Mouse (Mus musculus): Measurements from ENCODE around the gene Luc7l2.
"Not testable (repeated sequence)": the region's sequence is repeated elsewhere in the genome, so short reads cannot be mapped to it uniquely, and the experiment has no call there.

Gene Luc7l2

DNA sequence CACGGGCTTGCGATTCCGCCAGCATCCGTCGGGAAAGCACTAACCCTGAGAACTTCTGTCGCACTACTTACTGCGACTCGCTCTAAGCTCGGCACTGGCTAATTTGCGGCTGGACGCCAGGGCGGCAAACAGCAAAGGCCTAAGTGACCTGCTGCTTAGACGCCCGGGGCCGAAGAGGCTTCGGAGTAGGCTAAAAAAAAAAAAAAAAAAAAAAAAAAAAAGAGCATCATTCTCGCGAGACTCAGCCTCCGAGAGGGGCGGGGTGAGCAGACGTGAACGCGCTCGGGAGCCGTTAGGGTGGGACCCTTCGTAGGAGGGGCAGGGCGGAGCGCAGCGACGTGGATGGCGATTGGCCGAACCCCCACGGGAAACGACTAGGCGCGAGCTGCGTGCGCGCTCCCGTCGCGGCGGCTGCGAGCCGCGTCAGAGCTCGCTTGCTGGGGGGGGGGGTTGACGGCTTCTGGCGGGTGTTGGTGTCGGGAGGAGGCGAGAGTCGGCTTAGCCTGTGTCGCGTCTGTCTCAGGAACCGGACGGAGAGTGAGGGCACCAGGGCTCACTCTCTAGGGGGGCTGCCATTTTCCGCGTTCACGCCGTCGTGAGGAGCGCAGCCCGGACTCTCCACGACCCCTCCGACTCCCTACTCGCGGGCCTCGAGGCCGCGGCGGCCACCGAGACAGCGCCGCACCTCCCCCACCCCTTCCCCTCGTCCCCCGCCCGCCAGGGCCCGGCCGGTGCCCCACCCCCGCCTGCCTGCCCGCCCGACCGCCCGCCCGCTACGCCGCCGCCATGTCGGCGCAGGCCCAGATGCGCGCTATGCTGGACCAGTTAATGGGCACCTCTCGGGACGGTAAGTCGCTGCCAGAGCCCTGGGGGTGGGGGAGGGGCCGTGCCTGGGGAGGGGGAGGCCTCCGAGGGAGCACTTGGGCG is at the start of gene Luc7l2:
Gene Luc7l2, plus strand, starts transcription at position 273 of the 927 bp plus-strand sequence.
- DNase-seq (ENCODE audit: low spot score in 2 of 2), result peak; percentile 95 to 97

DNA sequence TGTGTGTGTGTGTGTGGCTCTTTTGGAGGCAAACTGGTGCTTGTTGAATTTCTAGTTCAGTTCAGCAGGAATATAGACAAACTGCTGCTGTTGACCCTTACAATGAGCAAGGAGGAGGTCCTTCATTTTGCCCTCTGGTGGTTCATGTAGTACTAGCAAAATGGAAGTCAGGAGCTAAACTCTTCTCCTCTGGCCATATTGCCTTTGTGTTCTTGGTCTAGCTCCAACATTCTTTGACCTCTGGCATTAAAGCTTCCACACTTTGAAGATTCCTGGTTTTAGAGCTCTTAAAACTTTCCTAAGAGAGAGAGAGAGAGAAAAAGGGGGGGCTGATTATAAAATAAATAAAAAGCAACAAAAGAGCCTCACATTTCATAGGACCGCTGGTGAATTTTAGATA is 39.0 kb upstream of the Luc7l2 start:
- no peak for DNase-seq (ENCODE audit: low spot score in 2 of 2)

DNA sequence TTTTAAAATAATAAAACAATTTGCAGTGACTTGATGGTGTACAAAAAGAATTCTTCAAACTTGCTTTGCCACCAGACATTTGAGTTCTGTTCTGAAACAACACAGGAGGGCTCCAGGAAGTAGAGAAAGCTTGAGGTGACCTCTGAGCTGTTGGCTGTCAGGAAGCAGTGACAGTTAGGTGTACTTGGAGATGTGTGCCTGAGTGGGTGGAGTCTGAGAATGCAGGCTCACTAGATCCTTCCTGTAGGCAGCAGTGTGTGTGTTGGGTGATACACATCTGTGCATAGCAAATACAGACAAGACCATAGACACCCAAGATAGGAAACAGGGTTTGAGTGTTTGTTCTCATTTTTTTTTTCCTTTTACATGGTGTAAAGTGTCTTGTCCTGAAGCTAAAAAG is 38.3 kb upstream of the Luc7l2 start:
- no peak for DNase-seq (ENCODE audit: low spot score in 2 of 2)

DNA sequence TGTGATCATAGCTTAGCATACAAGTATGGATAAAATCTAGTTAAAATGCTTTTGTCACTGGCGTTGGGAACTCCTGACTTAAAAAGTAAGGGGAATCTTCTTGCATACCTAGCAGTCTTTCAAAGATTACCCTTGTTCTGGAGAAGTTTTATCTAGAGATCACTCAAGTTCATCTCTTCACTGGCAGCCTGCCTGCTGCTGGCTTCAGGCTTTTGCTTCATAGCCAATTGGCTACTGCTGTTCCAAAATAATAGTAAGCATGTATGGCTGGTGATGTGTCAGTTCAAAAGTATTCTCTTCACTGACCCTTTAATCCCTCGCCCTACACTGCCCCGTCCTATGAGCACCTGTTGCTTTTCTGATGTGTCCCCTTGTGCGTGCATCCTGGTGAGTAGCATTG is 35.9 kb upstream of the Luc7l2 start:
- DNase-seq (ENCODE audit: low spot score in 2 of 2), result no peak

DNA sequence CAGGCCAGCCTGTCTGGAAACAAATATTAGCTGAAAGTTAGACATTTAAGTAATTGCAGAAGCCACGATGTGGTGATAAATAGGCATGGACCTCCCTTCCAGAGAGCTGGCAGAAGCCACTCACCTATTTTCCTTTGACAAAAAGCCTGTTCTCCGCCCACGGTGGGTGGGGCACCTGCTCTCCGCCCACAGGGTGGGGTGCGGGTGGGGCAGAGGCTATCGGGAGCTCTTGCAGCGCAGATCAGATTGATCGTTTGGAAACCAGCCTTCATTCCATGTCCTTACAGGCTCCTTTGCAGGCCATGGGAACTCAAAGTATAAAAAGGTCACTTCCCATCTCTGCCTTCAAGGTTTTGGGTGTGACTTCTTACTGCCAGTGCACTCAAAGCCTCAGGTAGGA is 27.3 kb upstream of the Luc7l2 start:
- no peak for DNase-seq (ENCODE audit: low spot score in 2 of 2)

DNA sequence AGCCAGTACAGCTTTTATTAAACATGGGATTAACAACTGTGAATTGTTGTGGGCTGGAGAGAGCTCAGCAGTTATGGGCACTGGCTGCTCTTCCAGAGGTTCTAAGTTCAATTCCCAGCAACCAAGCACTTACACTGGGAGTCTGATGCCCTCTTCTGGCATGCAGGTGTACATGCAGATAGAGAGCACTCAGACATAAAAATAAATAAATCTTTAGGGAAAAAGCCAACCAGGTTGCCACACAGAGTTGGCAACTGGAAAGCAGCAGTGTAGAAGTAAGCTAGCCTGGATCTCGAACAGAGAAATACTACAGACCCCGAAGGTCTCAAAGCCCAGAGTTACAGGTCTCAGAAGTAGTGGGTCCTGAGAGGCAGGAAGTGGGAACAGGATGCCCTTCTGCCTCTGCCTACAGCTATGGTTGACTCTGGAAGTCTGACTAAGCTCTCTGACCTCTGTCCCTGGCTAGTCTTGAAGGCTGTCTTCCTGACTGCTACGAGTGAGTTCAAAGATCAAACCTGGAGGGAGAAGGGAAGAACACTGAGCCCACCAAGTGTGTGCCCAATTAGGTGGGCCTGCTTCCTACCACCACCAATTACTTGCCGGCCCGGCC is 19.8 kb upstream of the Luc7l2 start:
- DNase-seq (ENCODE audit: low spot score in 2 of 2), result peak; percentile 22 to 39

DNA sequence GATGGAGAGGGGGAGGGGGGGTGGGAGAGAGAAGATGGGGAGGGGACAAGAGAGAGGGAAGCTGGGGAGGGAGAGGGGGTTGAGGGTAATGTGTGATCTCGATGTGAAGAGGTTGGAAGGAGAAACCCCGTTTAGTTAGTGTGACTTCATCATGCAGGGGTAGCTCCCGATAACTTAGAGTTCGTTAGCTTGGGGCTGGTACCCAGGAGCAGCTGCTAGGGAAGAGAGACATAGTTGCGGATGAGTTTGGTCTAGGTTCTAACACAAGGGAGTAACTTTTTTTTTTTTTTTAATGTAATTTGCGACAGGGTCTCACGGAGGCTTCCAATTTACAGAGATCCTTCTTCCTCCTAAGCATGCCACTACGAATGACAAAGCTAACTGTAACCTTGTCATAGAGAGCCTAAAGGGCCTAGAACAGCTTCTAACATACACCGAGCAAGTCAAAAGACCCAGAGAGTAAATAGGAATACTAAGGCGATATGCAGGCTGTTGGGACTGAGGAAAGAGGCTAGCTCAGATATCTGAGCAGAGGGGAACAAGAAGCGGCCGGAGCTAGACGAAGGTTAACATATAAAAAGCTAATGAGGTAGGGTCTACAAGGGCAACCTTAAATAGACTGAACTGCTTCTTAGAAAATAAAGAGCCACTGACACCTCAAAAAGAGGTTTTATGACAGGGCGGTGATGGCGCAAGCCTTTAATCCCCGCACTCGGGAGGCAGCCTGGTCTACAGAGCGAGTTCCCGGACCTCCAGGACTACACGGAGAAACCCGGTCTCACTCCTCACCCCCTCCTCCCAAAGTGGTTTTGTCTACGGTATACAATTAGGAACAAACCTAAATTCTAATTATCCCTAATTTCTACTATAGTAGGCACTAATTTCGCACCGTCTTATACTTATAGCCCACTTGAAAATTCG is 18.4 kb upstream of the Luc7l2 start:
- DNase-seq (ENCODE audit: low spot score in 2 of 2), result no peak

DNA sequence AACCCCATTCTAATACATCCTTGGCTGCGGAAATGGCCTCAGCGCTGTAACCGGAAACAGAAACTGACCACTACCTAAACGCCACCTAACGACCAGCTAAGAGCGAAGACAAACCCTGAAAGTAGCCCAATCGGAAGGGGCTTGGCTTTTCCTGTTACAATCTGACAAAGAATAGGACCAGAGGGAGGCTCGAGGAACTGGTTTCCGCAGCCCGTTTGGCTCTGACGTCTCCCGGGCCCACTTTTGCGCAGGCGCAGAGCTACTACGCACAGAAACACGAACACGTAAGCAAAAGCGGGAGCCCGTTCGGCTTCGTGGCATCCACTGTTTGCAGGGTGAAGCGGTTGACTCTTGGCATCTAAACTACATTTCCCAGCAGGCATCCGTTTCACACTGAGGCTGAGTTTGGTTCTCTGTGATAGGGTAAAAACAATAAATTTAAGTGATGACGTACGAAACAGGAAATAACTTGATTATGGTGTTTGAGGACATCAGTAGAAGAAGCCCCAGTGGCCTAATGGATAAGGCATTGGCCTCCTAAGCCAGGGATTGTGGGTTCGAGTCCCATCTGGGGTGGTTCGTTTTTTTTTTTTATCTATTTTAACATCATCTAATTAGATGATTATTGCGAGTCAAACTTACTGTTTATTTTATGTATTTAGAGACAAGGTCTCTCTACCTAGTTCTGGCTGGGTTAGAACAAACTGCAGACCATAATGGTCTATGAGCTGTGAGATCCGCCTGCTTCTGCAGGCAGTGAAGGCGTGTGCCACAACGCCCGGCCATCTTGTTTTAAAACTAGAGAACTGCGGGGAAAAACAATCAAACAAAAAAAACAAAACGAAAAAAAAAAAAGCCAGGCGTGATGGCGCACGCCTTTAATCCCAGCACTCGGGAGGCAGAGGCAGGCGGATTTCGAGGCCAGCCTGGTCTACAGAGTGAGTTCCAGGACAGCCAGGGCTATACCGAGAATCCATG is 17.4 kb upstream of the Luc7l2 start, which contains the start of gene Fmc1:
Gene Fmc1, plus strand, starts transcription at position 75 of the 978 bp plus-strand sequence.
- DNase-seq (ENCODE audit: low spot score in 2 of 2), result peak; percentile 98

DNA sequence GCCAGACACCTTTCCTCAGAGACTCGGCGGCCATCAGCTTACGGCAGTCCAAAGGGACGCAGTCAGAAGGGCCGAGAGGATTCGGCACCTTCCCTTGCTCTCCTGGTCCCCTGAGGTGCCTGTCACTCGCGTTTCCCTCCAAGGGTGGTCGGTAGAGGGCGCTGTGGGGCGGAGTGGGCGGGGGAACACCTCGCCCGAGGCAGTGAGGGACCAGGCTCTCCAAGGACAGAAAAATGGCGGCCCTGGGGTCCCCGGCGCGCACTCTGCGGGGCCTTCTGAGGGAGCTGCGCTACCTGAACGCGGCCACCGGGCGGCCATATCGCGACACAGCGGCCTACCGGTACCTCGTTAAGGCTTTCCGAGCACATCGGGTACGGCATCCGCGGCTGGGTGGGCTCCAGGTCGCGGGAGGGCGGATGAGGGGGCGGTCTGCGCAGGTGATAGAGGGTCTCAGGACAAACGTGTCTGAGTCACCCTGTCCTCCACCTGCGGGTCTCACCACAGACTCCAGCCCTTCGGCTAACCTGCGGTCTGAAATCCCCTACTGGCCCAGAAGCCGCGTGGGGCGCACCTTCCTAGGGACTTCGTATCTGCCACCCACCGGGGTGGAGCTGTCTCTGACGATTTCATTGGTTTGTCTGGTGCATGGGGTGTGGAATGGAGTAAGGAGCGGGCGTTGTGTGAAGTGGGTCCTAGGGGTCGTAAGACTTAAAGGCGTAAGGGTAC is 16.3 kb upstream of the Luc7l2 start:
- DNase-seq (ENCODE audit: low spot score in 2 of 2), result peak; percentile 99

DNA sequence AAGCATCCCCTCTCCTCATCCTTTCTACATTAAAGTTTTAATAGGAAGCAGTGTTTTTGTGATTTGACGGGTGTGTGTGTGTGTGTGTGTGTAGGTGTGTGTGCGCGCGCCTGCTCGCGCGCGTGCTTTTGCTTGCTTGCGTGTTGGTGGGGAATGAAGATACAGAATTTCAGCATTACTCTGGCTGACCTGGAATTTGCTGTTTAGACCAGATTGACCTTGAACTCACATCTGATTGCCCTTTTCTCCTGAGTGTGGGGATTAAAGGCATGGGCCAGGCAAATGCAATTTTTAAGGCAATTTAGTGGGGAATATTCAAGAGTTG is 15.8 kb upstream of the Luc7l2 start:
- DNase-seq (ENCODE audit: low spot score in 2 of 2), result no peak

DNA sequence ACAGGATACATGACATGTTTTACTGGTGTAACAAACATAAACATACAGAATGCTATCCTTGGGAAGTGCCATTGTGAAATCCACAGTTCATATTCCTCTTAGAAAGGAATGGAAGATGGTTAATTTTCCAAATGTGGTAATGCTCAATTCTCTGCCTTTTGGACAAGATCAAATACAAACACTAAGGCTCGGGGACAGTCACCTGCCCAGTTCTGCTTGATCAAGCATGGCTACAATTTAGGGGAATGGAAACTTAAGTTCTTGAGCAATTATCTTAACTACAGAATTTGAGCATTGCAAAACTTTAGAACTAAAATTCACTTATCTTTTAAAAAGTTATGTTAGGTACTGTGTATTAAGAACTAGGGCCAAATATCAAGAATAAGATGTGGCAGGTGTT is 15.3 kb upstream of the Luc7l2 start:
- no peak for DNase-seq (ENCODE audit: low spot score in 2 of 2)

DNA sequence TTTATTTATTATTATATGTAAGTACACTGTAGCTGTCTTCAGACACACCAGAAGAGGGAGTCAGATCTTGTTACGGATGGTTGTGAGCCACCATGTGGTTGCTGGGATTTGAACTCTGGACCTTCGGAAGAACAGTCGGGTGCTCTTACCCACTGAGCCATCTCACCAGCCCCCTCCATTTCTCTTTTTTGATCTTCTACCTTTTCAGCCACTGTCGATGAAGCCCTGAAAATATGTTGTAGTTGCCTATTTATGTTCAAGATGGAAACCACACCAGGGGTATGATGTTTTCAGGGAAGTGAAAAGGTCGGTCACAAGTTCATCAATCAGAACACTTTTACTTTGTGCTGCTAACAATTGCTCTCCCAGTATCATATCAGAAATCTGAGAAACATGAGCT is 7.0 kb upstream of the Luc7l2 start:
- DNase-seq (ENCODE audit: low spot score in 2 of 2), result not testable (repeated sequence)

DNA sequence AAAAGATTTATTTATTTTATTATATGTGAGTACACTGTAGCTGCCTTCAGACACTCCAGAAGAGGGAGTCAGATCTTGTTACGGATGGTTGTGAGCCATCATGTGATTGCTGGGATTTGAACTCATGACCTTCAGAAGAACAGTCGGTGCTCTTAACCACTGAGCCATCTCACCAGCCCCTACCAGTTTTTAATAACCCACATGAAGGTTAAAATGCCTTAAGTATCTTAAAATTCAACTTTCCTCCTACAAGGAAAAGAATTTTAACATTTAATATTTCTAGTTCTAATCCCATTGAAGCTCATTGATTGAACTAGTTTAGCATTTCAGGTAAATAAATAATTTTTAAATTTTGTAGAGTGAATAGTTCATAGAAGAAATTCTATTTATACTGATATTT is 4.1 kb upstream of the Luc7l2 start:
- not testable (repeated sequence) for DNase-seq (ENCODE audit: low spot score in 2 of 2)

DNA sequence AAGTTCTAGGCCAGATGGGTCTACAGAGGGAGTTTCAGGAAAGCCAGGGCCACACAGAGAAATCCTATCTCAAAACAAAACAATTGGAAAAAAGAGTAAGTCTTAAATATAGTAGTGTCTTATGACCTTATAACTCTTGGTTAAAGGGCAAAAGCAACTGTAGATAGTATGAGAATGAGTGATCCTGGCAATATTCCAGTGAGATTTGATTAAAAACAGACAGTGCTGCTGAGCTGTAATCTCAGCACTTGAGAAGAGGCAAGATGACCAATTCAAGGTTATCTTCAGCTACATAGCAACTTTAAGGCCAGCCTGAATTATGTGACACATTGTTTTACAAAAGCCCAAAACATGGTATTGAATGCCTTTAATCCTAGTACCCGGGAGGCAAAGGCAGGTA is 3.4 kb upstream of the Luc7l2 start:
- DNase-seq (ENCODE audit: low spot score in 2 of 2), result no peak

DNA sequence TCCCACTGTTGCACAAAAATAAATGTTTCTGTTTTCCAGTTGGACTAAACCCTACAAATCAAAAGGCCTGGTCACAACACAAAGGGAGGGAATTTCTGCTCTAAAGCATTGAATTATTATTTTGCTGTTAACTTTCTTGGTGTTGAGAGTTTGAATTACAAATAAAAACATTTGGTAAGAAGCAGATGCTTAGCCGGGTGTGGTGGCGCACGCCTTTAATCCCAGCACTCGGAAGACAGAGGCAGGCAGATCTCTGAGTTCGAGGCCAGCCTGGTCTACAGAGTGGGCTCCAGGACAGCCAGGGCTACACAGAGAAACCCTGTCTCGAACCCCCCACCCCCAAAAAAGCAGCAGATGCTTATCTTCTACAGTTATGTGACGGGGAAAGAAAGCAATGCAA is 2.5 kb upstream of the Luc7l2 start:
- DNase-seq (ENCODE audit: low spot score in 2 of 2), result not testable (repeated sequence)

DNA sequence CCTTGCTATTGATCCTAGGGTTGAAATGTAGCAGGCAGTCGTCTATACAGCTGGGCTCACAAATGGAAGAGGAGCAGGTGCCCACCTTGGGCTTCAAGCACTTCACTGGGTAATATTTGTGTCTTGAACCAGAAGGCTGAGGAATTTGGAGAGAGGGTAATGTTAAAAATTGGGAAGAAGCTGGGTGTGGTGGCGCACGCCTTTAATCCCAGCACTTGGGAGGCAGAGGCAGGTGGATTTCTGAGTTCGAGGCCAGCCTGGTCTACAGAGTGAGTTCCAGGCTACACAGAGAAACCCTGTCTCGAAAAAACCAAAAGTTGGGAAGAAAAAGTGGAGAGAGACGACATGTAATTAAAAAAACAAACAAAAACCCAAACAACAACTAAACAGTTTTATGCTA is 1.3 kb upstream of the Luc7l2 start:
- not testable (repeated sequence) for DNase-seq (ENCODE audit: low spot score in 2 of 2)

DNA sequence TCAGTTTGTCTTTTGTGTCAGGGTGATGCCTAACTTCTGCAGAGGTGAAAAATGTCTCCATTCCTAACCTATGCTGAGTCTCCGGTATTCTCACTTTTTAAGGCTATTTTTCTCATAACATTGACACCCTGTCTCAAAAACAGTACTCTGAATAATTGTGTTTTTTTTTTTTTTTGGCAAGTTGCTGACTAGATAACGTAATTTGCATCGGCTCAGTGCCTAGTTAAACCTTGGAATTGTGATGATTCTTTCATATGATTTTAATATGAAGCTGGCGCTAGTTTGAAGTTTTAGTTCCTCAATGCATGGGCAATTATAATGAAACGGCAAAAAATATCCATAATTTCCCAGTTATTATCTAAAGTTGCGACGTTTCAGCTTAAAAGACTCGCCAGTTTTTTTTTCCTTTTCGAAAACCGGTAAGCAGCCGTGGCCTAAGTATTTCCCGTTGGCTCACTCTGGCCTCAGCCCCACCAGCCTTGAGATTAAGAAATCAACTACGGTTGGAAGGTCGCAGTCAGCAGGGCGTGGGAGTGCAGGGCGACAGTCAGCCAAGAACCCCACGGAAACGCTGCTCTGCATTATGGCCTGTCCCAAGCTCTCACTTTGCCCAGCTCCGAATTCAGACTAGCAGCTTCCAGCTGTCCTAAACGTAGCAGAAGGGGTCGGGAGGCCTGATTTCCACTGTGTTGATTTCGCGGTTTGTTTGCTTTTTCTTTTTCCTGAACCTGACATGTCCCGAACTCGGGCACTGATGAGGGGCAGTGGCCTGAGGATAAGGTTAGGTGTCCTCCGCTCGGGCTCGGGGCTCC is 678 bp upstream of the Luc7l2 start:
- DNase-seq (ENCODE audit: low spot score in 2 of 2), result peak in 1 of 2 experiments; percentile 73

DNA sequence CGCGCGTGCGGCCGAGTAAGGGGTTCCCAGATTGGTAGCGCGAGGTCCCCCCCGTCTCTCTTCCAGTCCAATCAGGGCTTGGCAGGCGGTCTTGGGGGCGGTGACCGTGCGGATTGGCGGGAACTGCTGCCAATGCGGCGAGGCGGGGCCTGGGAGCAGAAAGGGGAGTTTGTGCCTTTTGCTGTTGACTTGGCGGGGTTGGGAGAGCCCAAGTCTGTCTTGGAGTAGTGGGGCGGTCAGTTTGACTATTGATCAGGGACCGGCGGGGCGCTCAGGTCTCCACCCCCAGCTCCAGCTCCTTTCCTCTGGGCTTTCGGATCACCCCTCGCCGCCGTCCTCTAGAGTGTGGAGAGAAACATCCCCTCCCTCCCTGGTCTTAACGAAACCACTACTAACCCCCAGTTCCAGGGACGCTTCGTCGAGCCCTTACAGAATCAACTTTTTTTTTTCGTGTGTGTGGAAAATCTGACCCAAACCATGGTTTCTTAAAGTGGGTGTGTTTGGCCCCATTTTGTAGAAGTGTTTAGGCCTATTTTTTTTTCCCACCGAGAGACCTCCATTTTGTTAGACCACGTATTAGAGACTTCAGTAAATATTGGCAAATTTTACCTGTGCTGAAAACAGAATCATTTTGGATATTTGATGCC is 978 bp downstream of the Luc7l2 start:
- DNase-seq (ENCODE audit: low spot score in 2 of 2), result peak; percentile 98

DNA sequence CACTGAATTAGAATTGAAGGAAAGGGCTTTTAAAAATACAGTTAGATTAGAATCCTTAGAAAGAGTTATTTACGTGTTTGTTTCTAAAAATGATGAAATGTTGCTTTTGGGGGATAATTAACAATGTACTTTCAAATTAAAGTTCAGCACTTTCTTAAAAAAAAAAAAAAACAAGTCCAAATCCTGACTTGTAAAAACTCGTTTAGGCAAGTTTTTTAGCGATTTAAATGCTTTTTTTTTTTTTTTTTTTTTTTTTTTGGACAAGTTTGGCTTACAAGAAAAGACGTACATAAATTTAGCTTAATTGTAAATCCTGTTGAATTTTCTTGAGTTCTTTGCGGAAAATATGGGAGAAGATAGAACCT is 1.5 kb downstream of the Luc7l2 start:
- DNase-seq (ENCODE audit: low spot score in 2 of 2), result no peak
